Mouse (Mus musculus): ENCODE measurements around the gene Prpf19.
A peak's percentile ranks its signal among the peaks of the same experiment; 100 is the strongest.

Prpf19 gene

GRCm38 (mm10) chr19:10895016-10895528 is at the start of gene Prpf19:
Prpf19 (plus strand) TSS chr19:10895231.
- DNase-seq (ENCODE audit: low read depth, low spot score) = peak; percentile 98

DNA sequence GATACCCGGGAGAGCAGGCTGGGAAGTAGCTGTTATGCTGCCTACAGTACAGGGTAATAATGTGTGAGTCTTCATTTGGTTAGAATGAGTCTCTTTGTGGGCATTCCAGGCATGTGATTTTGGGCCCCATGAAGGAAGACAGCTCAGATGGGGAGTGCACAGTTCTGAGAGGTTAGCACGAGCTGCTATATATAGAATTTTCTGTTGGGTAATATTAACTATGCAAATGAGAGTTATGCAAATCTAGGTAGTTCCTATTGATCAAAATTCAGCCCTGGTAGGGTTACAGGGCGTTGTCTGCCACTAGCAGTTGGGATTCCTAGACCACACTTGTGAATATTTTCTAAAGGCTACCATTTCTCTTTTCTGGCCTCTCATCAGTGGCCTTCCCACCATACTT is 49.6 kb upstream of the Prpf19 start:
- no peak for DNase-seq (ENCODE audit: low read depth, low spot score)

DNA sequence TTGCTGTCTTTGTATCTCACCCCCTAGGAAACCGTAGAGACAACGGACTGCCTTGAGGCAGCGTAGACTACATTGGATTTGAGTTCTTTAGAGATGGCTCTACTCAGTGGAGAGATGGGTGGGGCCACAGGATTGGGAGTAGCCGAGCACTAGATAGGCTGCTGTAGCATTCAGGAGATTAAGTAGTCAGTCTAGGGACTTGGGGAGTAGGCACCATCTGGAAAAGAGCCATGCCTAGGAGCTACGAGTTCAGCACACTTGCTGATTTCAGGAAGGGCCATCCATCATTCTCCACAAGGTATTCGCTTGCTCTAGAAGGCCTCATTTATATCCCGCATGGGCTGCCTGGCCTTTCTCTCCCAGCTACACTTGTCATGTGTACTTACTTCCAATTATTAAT is 48.9 kb upstream of the Prpf19 start:
- DNase-seq (ENCODE audit: low read depth, low spot score) = no peak

- no peak for DNase-seq (ENCODE audit: low read depth, low spot score)
Measured at GRCm38 (mm10) chr19:10847311-10848087, 47.5 kb upstream of the Prpf19 start.

- DNase-seq (ENCODE audit: low read depth, low spot score) = no peak
Measured at GRCm38 (mm10) chr19:10855422-10855821, 39.6 kb upstream of the Prpf19 start.

- no peak for DNase-seq (ENCODE audit: low read depth, low spot score)
Measured at GRCm38 (mm10) chr19:10856520-10856919, 38.5 kb upstream of the Prpf19 start.

DNA sequence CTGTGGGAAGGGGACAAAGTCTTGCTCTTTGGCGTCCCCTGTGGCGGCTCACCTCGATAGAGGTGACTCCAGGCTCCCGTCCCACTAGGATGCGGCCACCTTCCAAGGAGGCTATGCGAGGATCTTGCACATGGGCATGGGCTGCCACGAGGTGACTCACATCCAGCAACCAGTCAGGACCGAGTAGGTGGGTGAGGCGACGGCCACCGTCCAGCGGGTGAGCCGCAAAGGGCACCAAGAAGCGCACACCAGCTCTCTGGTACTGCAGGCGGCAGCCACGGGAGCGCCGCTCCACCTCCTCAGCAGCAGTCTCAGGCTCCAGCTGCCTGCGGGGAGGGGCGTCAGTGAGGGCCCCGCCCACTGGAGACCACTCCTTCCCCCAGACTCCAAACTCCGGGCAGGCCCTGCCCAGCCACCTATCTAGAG is 34.9 kb upstream of the Prpf19 start:
- DNase-seq (ENCODE audit: low read depth, low spot score) = no peak

DNA sequence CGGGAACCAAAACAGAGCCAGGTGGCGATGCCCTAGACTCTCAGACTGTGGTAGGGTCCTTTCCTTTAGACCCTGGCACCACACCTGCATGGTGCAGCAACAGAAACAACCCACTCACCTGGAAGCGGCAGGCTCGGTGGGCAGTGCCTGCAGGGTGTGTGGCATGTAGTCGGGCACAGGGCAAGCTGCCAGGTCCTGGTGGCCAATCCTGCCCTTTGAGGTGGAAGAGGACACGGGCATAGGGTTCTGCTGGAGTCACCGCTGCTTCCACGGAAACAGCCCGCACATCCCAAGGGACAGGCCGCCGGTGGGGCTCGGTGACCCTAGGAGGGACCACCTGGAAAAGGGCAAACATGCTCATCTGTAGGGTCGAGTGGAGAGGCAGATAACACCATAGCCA is 28.7 kb upstream of the Prpf19 start:
- no peak for DNase-seq (ENCODE audit: low read depth, low spot score)

DNA sequence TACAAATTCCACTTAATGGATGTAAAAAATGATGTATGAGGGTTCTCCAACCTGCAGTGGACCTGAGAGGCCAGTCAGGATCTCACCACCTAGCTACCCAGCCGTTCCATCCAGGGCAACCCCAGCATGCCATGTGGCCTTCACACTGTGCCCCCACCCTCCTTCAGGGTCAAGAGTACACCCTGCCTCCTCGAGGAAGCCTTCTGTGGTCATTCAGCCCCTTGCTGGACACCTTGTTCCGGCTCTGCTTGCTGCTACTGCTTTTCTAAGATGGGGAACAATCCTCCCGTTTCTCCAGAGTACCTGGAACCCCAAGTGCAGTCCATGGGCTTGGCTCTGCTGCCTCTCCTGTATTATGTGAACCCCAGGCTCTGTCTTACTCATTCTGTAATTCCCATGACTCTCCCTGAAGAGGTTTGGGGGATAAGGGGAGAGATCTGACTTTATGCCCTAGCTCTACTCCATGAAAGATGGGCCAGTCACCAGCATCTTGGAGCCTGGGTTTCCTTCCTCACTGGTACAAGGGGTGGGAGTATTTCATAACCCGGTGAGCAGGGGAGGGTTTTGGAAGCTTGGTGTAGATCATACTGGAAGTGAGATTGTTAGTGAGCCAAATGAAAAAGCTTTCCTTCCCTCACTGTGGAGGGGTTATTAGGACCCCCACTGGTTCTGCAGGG is 26.9 kb upstream of the Prpf19 start:
- DNase-seq (ENCODE audit: low read depth, low spot score) = no peak

DNA sequence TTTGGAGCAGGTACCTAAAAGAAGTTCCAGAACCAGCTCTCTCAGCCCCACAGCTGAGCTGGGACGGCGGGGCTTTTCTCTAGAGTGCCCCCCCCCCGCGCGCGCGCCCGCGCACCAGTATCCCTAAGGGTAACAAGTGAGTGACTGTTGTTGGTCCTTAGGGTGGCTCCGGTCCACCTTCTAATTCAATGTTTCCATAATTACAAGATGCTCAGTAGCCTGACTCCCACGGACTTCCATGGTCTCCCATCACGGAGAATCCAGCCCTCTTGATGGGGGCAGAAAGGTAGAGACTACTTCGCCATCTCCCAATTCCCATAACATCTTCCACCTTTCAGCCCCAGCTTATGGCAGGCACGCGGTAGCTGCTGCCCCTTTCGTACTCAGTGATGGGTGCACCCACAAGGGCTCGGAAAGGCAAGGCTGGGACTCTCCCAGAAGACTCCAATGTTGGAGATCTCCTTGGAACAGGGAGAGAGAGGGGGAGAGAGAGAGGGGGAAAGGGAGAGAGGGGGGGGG is 26.3 kb upstream of the Prpf19 start:
- DNase-seq (ENCODE audit: low read depth, low spot score) = no peak

DNA sequence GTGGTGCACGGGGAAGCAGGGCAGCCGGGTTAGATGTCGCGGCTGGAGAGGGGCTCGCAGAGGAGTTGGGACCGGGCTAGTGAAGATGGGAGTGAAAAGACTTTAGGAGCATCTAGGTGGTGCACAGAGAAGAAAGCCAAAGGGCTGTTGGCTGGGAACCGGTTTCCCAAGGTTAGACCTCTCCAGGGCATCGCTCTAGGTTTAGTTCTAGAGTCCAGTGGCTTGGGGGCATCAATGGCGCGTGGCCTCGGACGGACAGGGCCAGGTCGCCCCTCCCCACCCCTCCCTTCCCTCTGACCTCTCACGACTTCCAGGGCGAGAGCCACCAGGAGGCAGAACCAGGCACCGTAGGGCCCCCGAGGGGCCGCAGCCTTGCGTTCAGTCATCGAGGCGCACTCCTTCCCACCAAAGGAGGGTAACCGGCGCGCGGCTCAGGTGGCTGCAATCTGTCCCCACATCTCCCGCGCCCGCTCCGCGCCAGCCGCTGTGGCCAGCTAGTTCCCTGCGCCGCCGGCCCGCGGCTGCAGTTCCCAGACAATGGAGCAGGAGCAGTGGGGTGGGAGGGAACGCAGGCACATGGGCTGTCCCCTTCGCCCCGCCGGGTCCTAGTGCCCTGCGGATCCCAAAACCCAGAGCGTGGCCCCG is 25.7 kb upstream of the Prpf19 start:
- peak; percentile 38 for DNase-seq (ENCODE audit: low read depth, low spot score)

DNA sequence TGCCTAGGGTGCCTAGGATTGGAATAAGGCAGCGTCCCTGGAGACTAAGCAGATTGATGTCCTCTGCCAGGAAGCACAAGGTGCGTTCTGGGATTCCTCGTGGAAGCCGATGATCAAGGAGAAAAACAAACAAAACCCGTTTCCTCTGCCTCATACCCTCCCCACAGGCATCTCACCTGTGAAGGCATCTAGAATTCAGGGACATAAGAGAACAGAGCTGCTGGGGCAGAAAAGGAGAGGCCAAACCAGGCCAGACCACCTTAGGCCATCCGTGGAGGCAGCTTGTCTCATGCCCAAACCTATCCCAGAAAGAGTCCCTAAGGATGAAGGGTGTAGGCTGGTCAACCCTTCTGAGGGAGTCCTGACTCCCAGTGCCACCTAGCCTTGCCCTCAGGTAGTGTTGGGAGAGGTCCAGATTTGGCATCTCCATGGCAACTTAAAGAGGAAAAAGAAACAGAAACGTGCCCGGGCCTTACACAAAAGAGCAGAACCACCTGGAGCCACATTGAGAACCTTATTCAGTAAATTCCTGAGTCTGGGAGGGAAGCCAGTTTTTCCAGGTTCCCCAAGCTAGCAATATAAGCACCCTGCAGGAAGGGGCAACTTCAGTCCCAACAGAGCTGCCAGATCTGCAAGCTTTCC is 25.0 kb upstream of the Prpf19 start, which contains the start of gene Tmem132a:
TSS of gene Tmem132a (minus strand) at position 55 of the 642 bp plus-strand sequence.
- no peak for DNase-seq (ENCODE audit: low read depth, low spot score)

- no peak for DNase-seq (ENCODE audit: low read depth, low spot score)
Measured at GRCm38 (mm10) chr19:10870676-10871075, 24.4 kb upstream of the Prpf19 start.

- DNase-seq (ENCODE audit: low read depth, low spot score) = no peak
Measured at GRCm38 (mm10) chr19:10871328-10871961, 23.6 kb upstream of the Prpf19 start.

DNA sequence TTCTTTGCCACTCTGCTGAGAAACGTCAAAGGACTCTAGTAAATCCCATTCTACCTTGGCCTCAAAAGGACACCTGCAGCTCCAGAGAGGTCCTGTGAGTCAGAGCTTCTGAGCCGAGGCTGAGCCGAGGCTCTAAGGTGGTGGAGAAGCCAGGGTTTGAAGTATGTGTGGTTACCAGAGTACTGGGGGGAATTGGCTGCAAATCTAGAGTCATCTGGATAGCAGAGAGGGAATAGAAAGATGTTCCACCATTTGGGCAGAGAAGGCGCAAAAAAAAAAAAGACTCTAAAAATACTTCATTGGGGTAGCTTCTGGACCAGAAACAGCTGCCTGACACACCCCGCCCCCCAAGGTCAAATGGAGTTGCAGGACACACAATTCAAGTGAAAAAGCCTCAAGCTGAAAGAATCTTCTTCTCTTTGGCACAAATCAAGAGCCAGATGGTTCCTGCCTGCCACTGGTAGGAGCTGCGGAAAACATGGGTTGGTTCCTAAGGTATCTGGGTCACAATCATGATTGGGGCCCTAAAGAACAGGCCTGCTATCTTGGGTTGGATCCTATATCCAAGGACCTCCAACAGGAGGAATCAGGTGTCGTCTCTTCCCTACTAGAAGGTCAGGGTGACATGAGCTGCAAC is 16.7 kb upstream of the Prpf19 start:
- peak; percentile 56 for DNase-seq (ENCODE audit: low read depth, low spot score)

DNA sequence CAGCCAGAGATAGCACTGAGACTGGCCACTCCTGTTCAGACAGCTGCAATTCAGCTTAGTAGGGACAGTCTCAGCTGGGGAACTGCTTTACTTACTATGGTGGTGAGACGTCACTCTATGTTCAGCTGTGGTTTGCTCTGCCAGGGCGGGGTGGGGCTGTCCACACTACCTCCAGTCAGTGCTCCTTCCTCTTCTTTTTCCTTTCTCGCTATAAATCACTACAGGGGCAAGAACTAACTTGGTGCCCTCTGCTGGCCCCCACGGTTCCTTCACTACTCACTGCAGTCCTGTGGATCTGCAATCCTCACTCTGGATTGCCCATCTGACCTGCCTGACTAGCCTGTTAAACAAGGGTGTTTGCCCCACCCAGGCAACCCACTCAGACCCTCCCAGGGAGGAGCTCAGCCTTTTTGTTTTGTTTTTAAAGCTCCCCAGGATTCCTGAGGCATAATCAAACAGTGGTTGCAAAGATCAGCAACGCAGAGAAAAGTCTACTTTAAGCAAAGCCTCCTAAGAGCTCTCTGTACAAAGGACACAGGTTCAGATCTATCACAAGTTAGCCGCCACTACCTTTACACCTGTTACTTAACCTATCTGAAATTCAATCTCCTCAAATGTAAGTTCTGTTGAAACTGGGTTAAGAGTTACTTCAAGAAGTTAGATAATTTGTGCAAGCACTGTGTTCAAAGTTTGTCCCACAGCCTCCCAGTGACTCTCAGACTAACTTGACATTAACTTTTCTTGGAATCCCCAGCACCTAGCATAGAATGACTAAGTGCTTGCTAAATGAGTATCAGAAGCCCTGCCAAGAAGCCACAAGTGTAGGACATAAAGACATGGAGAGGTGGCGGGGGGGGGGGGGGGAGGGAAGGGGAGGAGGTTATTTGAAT is 14.7 kb upstream of the Prpf19 start:
- peak; percentile 87 for DNase-seq (ENCODE audit: low read depth, low spot score)

- peak; percentile 90 for DNase-seq (ENCODE audit: low read depth, low spot score)
Measured at GRCm38 (mm10) chr19:10880975-10881425, 14.0 kb upstream of the Prpf19 start.

DNA sequence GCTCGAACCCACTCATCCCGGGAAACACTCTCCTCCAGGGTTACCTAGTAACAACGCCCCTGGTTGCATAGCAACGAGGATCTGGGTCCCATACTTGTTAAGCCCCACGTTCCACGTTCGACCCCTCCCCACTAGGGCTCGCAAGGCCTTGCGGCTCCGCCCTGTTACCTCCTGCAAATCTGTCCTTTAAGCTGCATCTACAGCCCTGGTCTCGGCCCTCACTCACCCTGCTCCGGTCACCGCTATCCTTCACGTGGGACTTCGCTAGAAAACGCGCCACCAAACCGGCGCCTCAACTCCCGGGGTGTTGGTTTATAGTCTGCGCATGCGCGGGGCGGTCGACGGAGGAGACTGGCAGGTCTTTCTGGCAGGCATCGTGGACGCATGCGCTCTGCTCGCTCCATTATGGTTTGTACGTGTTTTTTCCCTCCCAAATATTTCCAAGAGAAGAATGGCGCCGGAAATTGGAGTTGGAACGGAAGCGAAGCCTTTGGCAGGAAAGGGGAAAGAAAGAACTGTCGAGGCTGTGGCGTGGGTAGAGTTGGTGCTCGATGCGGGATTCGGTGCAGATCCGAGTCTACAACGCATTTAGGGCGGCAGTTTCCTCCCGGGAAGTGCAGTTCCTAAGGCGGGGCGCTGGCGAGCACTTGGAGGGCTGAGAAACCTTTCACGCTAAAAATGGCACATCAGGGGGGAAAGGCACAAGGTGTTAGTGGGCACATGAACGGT is 13.4 kb upstream of the Prpf19 start, which contains the start of gene Tmem109:
TSS of gene Tmem109 (minus strand) at position 576 of the 729 bp plus-strand sequence.
- DNase-seq (ENCODE audit: low read depth, low spot score) = peak; percentile 98

GRCm38 (mm10) chr19:10892201-10892600 is 2.8 kb upstream of the Prpf19 start:
- DNase-seq (ENCODE audit: low read depth, low spot score) = no peak

Data from skeletal muscle tissue, adult 2 months (tissue).